In the genomic region with DNA sequence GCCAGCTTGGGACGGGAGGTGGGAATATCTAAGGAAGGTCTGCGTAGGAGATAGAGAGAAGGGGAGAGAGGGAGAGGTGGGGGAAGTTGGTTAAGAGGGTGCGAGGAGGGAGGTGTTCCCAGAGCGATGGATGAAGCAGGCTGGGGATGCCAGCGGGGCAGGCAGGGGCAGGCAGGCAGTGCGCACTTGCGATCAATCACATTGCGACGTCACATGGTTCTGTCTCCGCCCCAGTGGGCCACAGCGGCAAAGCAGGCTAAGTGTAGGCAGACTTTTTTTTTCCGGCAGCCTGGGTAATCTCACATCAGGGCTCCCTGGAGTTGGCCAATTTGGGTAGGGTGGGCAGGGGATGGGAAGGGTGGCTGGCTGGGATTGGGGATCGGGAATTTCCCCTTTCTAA, we compare ENCODE assay signal across 19 mouse cellular contexts. TPM values are rescaled to one million over a fixed set of nuclear protein-coding genes. Genes with fewer than 3 reads are reported as not detected.
DNase-seq lines count a peak whose midpoint lies in the region; ATAC-seq lines count a peak whose summit lies in the region.
"Had no signal": no experiment of that assay in that cellular context is flagged by ENCODE, and none has a peak within 500 bp of the region (broad histone marks: within the 10 kb centered on the region; RNA-seq: fewer than 3 reads in every experiment).

No protein-coding gene starts in this region.

- H3K27me3 ChIP-seq in neural tube, embryonic 11.5 days (ENCODE audit: control insufficient read depth, insufficient read depth, low read length): no peaks in the 10 kb centered on the region
- H3K27me3 ChIP-seq in neural tube, embryonic 15.5 days (replicated peaks): no peaks in the 10 kb centered on the region
- no peaks in the 10 kb centered on the region for H3K27me3 ChIP-seq in hindbrain, embryonic 14.5 days (ENCODE audit: control insufficient read depth, insufficient read depth, low read length)
- H3K27me3 ChIP-seq: heart, embryonic 13.5 days; hindbrain, embryonic 15.5 days; limb, embryonic 12.5 days; stomach, embryonic 15.5 days had no signal

- 48% methylated on average over 13 of the region's 13 CpGs for WGBS in neural tube, embryonic 11.5 days
- 45% methylated on average over 13 of the region's 13 CpGs for WGBS in neural tube, embryonic 15.5 days
- 54% methylated on average over 13 of the region's 13 CpGs for WGBS in hindbrain, embryonic 14.5 days

- peak; percentile 48 for ATAC-seq in frontal cortex, adult (ENCODE audit: low TSS enrichment)
- no peak for ATAC-seq in neural tube, embryonic 11.5 days (ENCODE audit: insufficient read depth, low FRiP score, low TSS enrichment)
- ATAC-seq in neural tube, embryonic 15.5 days (ENCODE audit: low FRiP score): no peak
- ATAC-seq in hindbrain, embryonic 14.5 days (ENCODE audit: low FRiP score): no peak

- no peak overlapping the region for H3K4me3 ChIP-seq in neural tube, embryonic 11.5 days (ENCODE audit: low read depth, low read length)
- no peak overlapping the region for H3K4me3 ChIP-seq in neural tube, embryonic 15.5 days (replicated peaks)
- H3K4me3 ChIP-seq in hindbrain, embryonic 14.5 days (replicated peaks; ENCODE audit: low read length): no peak overlapping the region
- H3K4me3 ChIP-seq: heart, embryonic 13.5 days; hindbrain, embryonic 15.5 days; left cerebral cortex, adult 2 months; limb, embryonic 12.5 days; stomach, embryonic 15.5 days had no signal

- H3K36me3 ChIP-seq in neural tube, embryonic 11.5 days (ENCODE audit: control insufficient read depth, insufficient read depth, low read length): peaks cover 25% of the 10 kb centered on the region
- H3K36me3 ChIP-seq in neural tube, embryonic 15.5 days: peaks cover 62% of the 10 kb centered on the region
- H3K36me3 ChIP-seq in hindbrain, embryonic 14.5 days (replicated peaks; ENCODE audit: control insufficient read depth, insufficient read depth): peaks cover 89% of the 10 kb centered on the region

- no peaks in the 10 kb centered on the region for H3K4me1 ChIP-seq in neural tube, embryonic 11.5 days (ENCODE audit: control insufficient read depth, insufficient read depth, low read length)
- H3K4me1 ChIP-seq in neural tube, embryonic 15.5 days: peaks cover 9% of the 10 kb centered on the region
- H3K4me1 ChIP-seq in hindbrain, embryonic 14.5 days (replicated peaks; ENCODE audit: control insufficient read depth, insufficient read depth, low read length): no peaks in the 10 kb centered on the region
- H3K4me1 ChIP-seq: limb, embryonic 12.5 days; stomach, embryonic 15.5 days had no signal

- DNase-seq in frontal cortex, postnatal 10 days (ENCODE audit: low spot score in 2 of 2): no peak
- DNase-seq in neural tube, embryonic 11.5 days (ENCODE audit: low spot score): peak; percentile 29
- DNase-seq in ZHBTc4 (ENCODE audit: low read depth, low spot score): peak; percentile 70
- DNase-seq in hindbrain, embryonic 14.5 days (ENCODE audit: low spot score): no peak
- no peak for DNase-seq in kidney, adult 8-10 months
- DNase-seq in adrenal gland, adult 2 months: no peak
- DNase-seq: cerebellum, postnatal 25 days; kidney, adult 9 months; midbrain, embryonic 14.5 days; retina, postnatal 1 day; thymus, postnatal 36 days had no signal

- no peak overlapping the region for H3K4me2 ChIP-seq in neural tube, embryonic 11.5 days (ENCODE audit: low read depth)
- H3K4me2 ChIP-seq in neural tube, embryonic 15.5 days: no peak overlapping the region
- no peak overlapping the region for H3K4me2 ChIP-seq in hindbrain, embryonic 14.5 days (replicated peaks)
- H3K4me2 ChIP-seq: heart, embryonic 13.5 days; hindbrain, embryonic 15.5 days; limb, embryonic 12.5 days; stomach, embryonic 15.5 days had no signal

- H3K27ac ChIP-seq in neural tube, embryonic 11.5 days (ENCODE audit: low read depth, low read length): no peak overlapping the region
- H3K27ac ChIP-seq in neural tube, embryonic 15.5 days (replicated peaks): no peak overlapping the region
- peak overlapping the region; percentile 47; the same call in 1 of the 2 replicates for H3K27ac ChIP-seq in hindbrain, embryonic 14.5 days
- H3K27ac ChIP-seq: heart, embryonic 13.5 days; left cerebral cortex, adult 2 months; limb, embryonic 12.5 days; stomach, embryonic 15.5 days had no signal

- no peaks in the 10 kb centered on the region for H3K9me3 ChIP-seq in neural tube, embryonic 11.5 days (ENCODE audit: control insufficient read depth, low read length)
- H3K9me3 ChIP-seq in neural tube, embryonic 15.5 days (replicated peaks): no peaks in the 10 kb centered on the region
- H3K9me3 ChIP-seq in hindbrain, embryonic 14.5 days (ENCODE audit: control insufficient read depth, low read length): no peaks in the 10 kb centered on the region
- H3K9me3 ChIP-seq: heart, embryonic 13.5 days; hindbrain, embryonic 15.5 days; limb, embryonic 12.5 days; stomach, embryonic 15.5 days had no signal

- no peak overlapping the region for H3K9ac ChIP-seq in neural tube, embryonic 11.5 days (ENCODE audit: low read length)
- no peak overlapping the region for H3K9ac ChIP-seq in neural tube, embryonic 15.5 days (replicated peaks)
- H3K9ac ChIP-seq in hindbrain, embryonic 14.5 days: no peak overlapping the region
- H3K9ac ChIP-seq: heart, embryonic 13.5 days; hindbrain, embryonic 15.5 days; limb, embryonic 12.5 days; stomach, embryonic 15.5 days had no signal

RNA-seq across cellular contexts. Expression of a gene that starts 59.9 kb away (rescaled TPM):
- 36.9 and 39.4 TPM in 2 replicates for polyA plus RNA-seq in neural tube, embryonic 11.5 days (2014; fragmentation: Nextera tagmentation; extraction: Ambion mirVana)
- polyA plus RNA-seq in neural tube, embryonic 15.5 days (2015; fragmentation: Nextera tagmentation; extraction: Ambion mirVana): 72.5 and 82.4 TPM in 2 replicates
- polyA plus RNA-seq in hindbrain, embryonic 14.5 days (2014; fragmentation: Nextera tagmentation; extraction: Ambion mirVana): 81.0 and 82.8 TPM in 2 replicates
- 10 to 100 TPM; 20.9 to 32.0 TPM for total RNA-seq in adrenal gland, adult 2 months (2021)
- polyA plus RNA-seq in adrenal gland, adult 2 months (2012; rRNA removed): 48.8 and 69.9 TPM in 2 replicates
- total RNA-seq: granulocyte monocyte progenitor cell, adult 5-6 weeks had no signal

Comparison
In these comparisons a context has a peak if more than half of its experiments do, and no peak if none do; other contexts are left out.
1. DNase-seq: peak in neural tube, embryonic 11.5 days (single experiment) and ZHBTc4 (single experiment); none in frontal cortex, postnatal 10 days (0 of 2), hindbrain, embryonic 14.5 days (single experiment), kidney, adult 8-10 months (0 of 2) and adrenal gland, adult 2 months (single experiment).